Mouse (Mus musculus): ENCODE measurements at regions not wholly inside any gene's neighbourhood (a gene's known extent, or its start where the extent isn't known, plus 50 kb on each side); places are given as distances from the start of the nearest gene placed in this dataset.

- DNase-seq (ENCODE audit: low spot score in 2 of 2): no peak
Measured at GRCm38 (mm10) chr17:9484098-9484497, 62.2 kb downstream of the Gm17728 start.

- DNase-seq (ENCODE audit: low spot score in 2 of 2): no peak
Measured at GRCm38 (mm10) chr17:9484566-9484965, 62.7 kb downstream of the Gm17728 start.

DNA sequence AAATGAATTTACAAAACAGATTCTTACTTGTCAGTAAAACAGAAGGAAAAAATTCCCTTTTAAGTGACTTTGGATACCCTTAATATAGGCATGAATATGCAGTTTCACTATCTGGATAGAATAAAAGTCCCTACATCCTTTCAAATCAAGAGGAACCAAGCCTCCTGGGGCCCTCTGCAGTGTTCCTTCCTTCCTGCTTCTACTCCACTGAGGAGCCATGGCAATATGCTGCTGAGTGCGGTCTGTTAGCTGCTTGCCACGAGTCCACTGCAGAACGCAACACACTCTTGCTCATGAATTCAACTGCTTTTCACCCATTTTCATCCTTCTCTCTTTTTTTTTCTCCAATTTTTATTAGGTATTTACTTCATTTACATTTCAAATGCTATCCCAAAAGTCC lies 107.5 kb downstream of the Gm17728 start:
- DNase-seq (ENCODE audit: low spot score in 2 of 2): no peak

DNA sequence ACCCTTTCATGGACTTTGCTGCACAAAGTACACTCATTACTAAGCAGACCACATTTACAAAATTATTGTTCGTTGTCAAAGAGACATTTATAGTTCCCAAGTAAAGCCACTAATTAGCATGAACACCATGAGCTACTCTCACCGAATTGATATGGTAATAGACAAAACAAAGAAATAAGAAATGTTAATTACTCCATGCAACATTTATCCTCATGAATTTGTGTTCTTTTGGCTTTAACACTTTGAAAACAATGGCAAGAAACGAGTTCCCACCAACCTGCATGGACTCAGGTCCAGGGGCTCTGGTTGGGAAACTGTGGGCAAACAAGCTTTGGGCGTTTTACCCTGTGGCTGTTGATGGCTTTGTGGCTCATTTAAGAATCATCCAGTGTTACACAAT lies 114.2 kb downstream of the Gm17728 start:
- peak in 1 of 2 experiments; percentile 23 for DNase-seq (ENCODE audit: low spot score in 2 of 2)

DNA sequence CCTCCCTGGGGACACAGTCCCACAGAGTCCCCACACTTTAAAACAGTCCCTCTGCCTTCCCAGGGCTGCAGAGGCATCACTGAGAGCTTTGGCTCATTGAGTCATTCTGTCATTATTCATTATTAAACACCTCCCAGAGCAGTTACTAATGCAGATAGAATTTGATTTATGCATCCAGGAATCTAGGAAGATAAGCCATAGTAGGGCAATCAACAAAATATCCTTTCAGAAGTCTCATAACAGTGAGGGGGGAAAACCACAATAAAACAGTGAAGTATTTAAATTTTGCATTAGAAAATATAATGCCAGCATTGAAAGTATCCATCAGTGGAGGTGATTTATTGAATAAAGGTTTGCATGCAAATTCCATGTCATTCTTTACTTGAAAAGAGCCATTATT lies 116.5 kb downstream of the Gm17728 start:
- no peak for DNase-seq (ENCODE audit: low spot score in 2 of 2)

GRCm38 (mm10) chr17:9540156-9540555 lies 118.3 kb downstream of the Gm17728 start:
- no peak for DNase-seq (ENCODE audit: low spot score in 2 of 2)

- no peak for DNase-seq (ENCODE audit: low spot score in 2 of 2)
Measured at GRCm38 (mm10) chr17:9543224-9543797, 121.5 kb downstream of the Gm17728 start.

GRCm38 (mm10) chr17:9557544-9557943 lies 112.0 kb downstream of the Pabpc6 start:
- DNase-seq (ENCODE audit: low spot score in 2 of 2): no peak

GRCm38 (mm10) chr17:9566846-9567245 lies 102.7 kb downstream of the Pabpc6 start:
- DNase-seq (ENCODE audit: low spot score in 2 of 2): no peak

DNA sequence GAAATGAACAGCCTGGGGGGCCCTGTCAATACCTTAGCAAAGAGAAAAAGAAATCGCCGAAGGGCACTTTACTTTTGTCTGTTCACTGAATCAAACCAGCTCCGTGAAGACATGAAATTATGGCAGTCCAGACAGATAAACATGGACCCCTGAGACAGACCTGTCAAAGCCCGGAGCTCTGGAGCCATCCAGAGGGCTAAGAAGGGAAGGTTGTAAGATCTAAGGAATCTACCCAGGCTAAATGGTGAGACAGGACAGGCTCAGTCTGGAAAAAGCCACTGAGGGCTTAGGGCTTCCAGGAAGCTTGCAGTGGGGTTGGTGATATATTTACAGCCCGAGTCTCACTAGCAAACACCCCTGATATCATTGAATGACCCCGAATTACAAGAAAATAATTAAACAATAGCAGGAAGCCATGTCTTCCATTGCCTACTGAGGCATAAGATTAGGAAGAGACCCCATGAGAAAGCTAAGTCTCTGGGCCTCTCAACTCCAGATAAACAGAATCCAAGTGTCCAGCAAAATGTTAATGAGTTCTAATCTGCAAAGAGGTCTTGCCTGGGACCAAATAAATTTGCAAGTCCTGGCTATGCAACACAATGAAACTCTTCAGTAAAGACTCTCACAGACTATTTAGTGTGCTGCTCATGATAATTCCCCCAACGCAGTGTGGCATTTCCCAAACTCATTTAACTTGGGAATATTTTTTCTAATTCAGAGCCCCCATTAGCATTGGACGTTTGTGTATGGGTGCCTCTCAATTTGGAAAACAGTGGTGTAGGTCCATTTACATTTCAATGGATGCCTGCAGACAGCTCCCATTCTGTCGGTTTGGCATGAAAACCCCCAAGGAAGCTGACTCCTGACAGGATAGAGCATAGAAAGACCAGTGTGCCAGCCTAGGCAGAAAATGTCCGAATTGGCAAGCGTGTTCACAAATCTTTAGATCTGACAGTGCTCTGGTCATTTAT lies 89.8 kb downstream of the Pabpc6 start:
- peak; percentile 42 to 87 for DNase-seq (ENCODE audit: low spot score in 2 of 2)

- no peak for DNase-seq (ENCODE audit: low spot score in 2 of 2)
Measured at GRCm38 (mm10) chr17:9598131-9598530, 71.4 kb downstream of the Pabpc6 start.

DNA sequence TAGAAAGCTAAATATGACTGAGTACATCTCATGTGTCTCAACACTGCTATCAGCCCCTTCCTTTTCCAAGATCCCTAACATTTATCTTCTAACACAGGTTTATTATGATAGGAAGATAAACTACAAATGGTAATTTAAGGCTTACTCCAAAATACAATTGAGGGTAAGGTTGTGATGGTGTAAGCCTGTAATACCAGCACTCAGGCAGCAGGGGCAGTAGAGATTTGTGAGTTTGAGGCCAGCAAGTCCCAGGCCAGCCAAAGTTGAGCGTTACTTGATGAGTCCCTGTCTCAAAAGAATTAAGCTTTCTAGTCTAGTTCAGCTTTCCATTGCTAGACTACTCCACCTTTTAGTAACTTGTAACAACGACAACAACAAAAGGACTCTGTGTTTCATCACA lies 69.1 kb downstream of the Pabpc6 start:
- DNase-seq (ENCODE audit: low spot score in 2 of 2): no peak
